Mouse (Mus musculus): ENCODE measurements around the gene Cd47. TPM values are rescaled to one million over a fixed set of nuclear protein-coding genes. Genes with fewer than 3 reads are reported as not detected.
A peak's percentile ranks its signal among the peaks of the same experiment; 100 is the strongest.

Cd47 gene
- polyA plus RNA-seq, 1 experiment = 79.4 TPM

DNA sequence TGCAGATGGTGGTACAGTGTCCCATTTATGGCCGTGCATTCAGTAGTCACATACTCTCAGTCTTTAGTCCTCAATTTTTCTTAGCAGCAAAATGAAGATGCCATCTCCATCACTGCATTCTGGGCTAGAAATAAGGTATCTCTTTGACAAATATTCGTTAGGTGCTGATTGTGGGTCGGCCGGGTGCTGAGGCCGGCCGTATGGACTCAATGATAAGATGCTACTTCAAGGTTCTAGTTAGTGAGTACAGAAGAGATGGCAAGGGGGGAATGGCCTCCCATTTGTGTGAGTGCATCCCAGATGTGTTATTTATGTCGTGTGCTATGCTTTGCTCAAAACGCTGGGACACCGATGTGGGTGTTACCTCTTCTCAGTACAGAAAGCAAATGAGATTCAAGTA, 76.9 kb downstream of the Cd47 start:
- H3K79me2 ChIP-seq (ENCODE audit: control insufficient read depth, insufficient read depth) = peaks cover 100% of the 10 kb centered on the region
- no peaks in the 10 kb centered on the region for H3K27me3 ChIP-seq (ENCODE audit: control insufficient read depth, insufficient read depth, insufficient read length)
- H3K4me2 ChIP-seq (ENCODE audit: low read depth) = no peak overlapping the region
- no peak overlapping the region for H3K4me3 ChIP-seq
- H3K36me3 ChIP-seq (ENCODE audit: control insufficient read depth, insufficient read depth) = peaks cover 5% of the 10 kb centered on the region
- TF ChIP-seq MAX (IDR thresholded peaks at IDR 0.05; ENCODE audit: low read depth) (no peak), TCF3 (IDR thresholded peaks at IDR 0.05; ENCODE audit: insufficient read length, low read depth) (no peak), POLR2AphosphoS2 (IDR thresholded peaks at IDR 0.05; ENCODE audit: insufficient read length, low read depth) (no peak), E2F4 (IDR thresholded peaks at IDR 0.05; ENCODE audit: insufficient read depth) (no peak), USF1 (IDR thresholded peaks at IDR 0.05; ENCODE audit: low read depth) (no peak), CEBPB (IDR thresholded peaks at IDR 0.05; ENCODE audit: insufficient read depth, poor library complexity, severe bottlenecking) (no peak), POLR2A (IDR thresholded peaks at IDR 0.05; ENCODE audit: insufficient read length, low read depth) (no peak), TCF12 (IDR thresholded peaks at IDR 0.05; ENCODE audit: insufficient read depth, poor library complexity, severe bottlenecking) (no peak), MYOG (IDR thresholded peaks at IDR 0.05; ENCODE audit: control insufficient read depth in 1 of 3, insufficient read depth in 1 of 3, insufficient read length in 2 of 3, low read depth in 2 of 3) (no peak), REST (IDR thresholded peaks at IDR 0.05; ENCODE audit: insufficient read depth, insufficient read length) (no peak)
- H3ac ChIP-seq (ENCODE audit: control insufficient read depth, insufficient read length) = no peak overlapping the region

DNA sequence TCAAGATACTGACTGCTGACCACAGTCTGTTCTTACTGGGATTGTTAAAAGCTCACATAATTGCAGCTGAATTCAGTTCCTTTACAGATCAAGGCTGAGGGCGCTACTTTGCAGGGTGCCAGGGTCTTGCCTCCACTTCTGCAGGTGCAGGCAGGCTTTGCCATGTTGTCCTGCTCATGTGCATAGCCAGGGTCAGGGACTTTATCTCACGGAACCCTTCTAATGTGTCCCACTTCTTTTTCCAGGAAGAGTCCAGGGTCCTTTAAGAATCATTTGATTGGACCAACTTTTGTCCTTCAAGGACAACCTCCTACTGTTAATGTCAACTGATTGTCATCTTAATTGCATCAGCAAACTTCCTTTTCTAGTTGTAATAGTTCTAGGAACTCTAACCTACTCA, 77.7 kb downstream of the Cd47 start:
- TF ChIP-seq SRF (IDR thresholded peaks at IDR 0.05; ENCODE audit: control insufficient read depth, insufficient read length, low read depth) (no peak), USF1 (IDR thresholded peaks at IDR 0.05; ENCODE audit: low read depth) (no peak), CEBPB (IDR thresholded peaks at IDR 0.05; ENCODE audit: insufficient read depth, poor library complexity, severe bottlenecking) (no peak), TCF12 (IDR thresholded peaks at IDR 0.05; ENCODE audit: insufficient read depth, poor library complexity, severe bottlenecking) (no peak), TCF3 (IDR thresholded peaks at IDR 0.05; ENCODE audit: insufficient read length, low read depth) (no peak), MYOD1 (IDR thresholded peaks at IDR 0.05; ENCODE audit: control insufficient read depth in 1 of 3, insufficient read length in 2 of 3, low read depth in 2 of 3) (no peak)
- H3K27me3 ChIP-seq (ENCODE audit: control insufficient read depth, insufficient read depth, insufficient read length) = no peaks in the 10 kb centered on the region
- H3K79me2 ChIP-seq (ENCODE audit: control insufficient read depth, insufficient read depth) = peaks cover 98% of the 10 kb centered on the region
- H3ac ChIP-seq (ENCODE audit: control insufficient read depth, insufficient read length) = no peak overlapping the region
- H3K4me3 ChIP-seq = no peak overlapping the region
- H3K36me3 ChIP-seq (ENCODE audit: control insufficient read depth, insufficient read depth) = peaks cover 5% of the 10 kb centered on the region
- no peak overlapping the region for H3K4me2 ChIP-seq (ENCODE audit: low read depth)

DNA sequence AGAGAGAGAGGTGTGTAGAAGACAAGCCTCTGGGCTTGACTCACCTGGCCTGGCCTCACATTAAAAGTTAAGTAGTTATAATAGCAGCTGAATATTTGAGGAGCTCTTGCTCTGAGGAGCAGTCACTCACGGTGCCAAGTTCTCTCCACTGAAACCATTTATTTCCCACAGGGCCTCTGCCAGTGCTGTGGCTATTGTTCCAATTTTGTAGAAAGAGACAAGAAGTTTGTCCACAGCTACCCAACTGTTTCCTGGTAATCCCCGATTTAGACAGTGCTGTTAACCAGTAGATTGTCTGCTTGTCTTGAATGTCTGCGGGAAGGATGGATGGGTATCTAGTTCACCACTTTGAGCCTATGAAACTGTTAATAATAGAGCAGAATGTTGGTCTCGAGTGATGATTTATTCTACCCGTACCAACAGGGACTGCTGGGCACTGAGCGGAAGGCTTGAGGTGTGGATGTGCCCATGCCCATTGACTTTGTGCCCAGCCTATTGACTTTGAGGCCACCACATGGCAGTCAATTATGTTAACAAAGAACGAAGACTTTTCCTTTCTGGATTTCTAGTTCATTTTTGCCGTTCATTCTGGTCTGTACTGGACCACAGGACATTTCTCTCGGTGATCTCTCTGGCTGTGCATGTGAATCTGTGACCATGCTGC, 86.2 kb downstream of the Cd47 start:
- H3K4me2 ChIP-seq (ENCODE audit: low read depth) = no peak overlapping the region
- TF ChIP-seq SRF (IDR thresholded peaks at IDR 0.05; ENCODE audit: control insufficient read depth, insufficient read length, low read depth) = no peak
- TF ChIP-seq REST (IDR thresholded peaks at IDR 0.05; ENCODE audit: insufficient read depth, insufficient read length) = no peak
- TF ChIP-seq MYOG (IDR thresholded peaks at IDR 0.05; ENCODE audit: control insufficient read depth in 1 of 3, insufficient read depth in 1 of 3, insufficient read length in 2 of 3, low read depth in 2 of 3) = no peak

DNA sequence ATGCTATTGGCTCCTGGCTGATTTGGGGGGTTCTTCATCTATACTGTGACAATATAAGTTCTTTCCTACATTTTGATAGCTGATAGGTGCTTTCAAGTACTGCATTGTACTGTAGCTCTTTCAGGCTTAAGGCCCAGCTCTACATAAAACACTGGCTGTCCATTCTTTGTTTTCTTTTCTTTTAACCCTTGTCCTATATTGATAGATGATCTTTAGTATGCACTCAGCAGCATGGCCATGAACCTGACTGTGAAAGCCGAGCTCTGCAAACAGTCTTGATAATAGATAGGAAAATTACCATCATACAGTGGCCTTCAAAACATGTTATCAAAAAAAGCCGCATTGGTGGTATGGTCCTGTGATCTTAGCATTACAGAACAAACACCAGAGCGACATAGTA, 87.0 kb downstream of the Cd47 start:
- peaks cover 7% of the 10 kb centered on the region for H3K36me3 ChIP-seq (ENCODE audit: control insufficient read depth, insufficient read depth)
- peaks cover 56% of the 10 kb centered on the region for H3K79me2 ChIP-seq (ENCODE audit: control insufficient read depth, insufficient read depth)
- H3K27me3 ChIP-seq (ENCODE audit: control insufficient read depth, insufficient read depth, insufficient read length) = no peaks in the 10 kb centered on the region
- TF ChIP-seq SRF (IDR thresholded peaks at IDR 0.05; ENCODE audit: control insufficient read depth, insufficient read length, low read depth) (no peak), MAX (IDR thresholded peaks at IDR 0.05; ENCODE audit: low read depth) (no peak), USF1 (IDR thresholded peaks at IDR 0.05; ENCODE audit: low read depth) (no peak), MYOG (IDR thresholded peaks at IDR 0.05; ENCODE audit: control insufficient read depth in 1 of 3, insufficient read depth in 1 of 3, insufficient read length in 2 of 3, low read depth in 2 of 3) (no peak), REST (IDR thresholded peaks at IDR 0.05; ENCODE audit: insufficient read depth, insufficient read length) (no peak), E2F4 (IDR thresholded peaks at IDR 0.05; ENCODE audit: insufficient read depth) (no peak), MYOD1 (IDR thresholded peaks at IDR 0.05; ENCODE audit: control insufficient read depth in 1 of 3, insufficient read length in 2 of 3, low read depth in 2 of 3) (no peak), TCF3 (IDR thresholded peaks at IDR 0.05; ENCODE audit: insufficient read length, low read depth) (no peak), TCF12 (IDR thresholded peaks at IDR 0.05; ENCODE audit: insufficient read depth, poor library complexity, severe bottlenecking) (no peak), POLR2A (IDR thresholded peaks at IDR 0.05; ENCODE audit: insufficient read length, low read depth) (no peak), CEBPB (IDR thresholded peaks at IDR 0.05; ENCODE audit: insufficient read depth, poor library complexity, severe bottlenecking) (no peak), POLR2AphosphoS2 (IDR thresholded peaks at IDR 0.05; ENCODE audit: insufficient read length, low read depth) (no peak)
- H3ac ChIP-seq (ENCODE audit: control insufficient read depth, insufficient read length) = no peak overlapping the region
- no peak overlapping the region for H3K4me2 ChIP-seq (ENCODE audit: low read depth)
- no peak overlapping the region for H3K4me3 ChIP-seq

More for the DNA sequence above, 86.2 kb downstream of the Cd47 start:
- Histone ChIP-seq H3K27me3 (ENCODE audit: control insufficient read depth, insufficient read depth, insufficient read length) (no peaks in the 10 kb centered on the region), H3K36me3 (ENCODE audit: control insufficient read depth, insufficient read depth) (peaks cover 4% of the 10 kb centered on the region), H3K79me2 (ENCODE audit: control insufficient read depth, insufficient read depth) (peaks cover 56% of the 10 kb centered on the region), H3K4me3 (no peak overlapping the region), H3ac (ENCODE audit: control insufficient read depth, insufficient read length) (no peak overlapping the region)

DNA sequence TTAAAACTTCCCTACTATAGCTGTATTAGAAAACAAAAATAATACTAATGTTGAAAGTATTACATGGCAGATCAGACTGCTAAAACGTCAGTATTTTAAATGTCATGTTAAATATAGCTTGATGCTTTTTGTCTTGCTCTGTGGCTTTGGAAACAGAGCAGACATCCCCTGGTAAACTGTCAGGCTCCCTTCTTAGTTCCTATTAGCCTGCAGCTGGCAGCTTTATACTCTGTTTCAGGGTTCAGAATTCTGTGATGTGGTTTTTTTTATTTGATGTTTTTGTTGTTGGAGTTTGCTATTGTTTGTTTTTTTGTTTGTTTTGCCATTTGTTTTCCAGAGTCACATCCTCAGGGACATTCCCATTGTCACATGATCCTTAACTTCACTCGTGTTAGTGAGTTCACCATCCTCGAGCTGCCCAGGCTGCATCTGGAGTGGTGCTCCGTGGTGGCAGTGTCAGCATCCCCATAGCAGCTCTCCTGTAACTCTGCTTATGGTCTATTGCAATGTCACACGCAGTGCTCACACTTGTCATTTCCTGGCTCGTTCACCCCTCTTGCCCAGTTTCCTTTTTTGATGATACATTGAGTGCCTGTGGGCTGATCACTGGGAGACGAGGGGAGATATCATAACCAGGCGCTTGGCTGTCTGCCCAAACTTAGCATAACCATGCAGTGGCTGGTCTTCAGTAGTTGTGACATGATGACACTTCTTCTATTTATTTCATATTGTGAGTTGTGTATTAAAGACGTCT, 87.7 kb downstream of the Cd47 start:
- no peak for TF ChIP-seq CEBPB (IDR thresholded peaks at IDR 0.05; ENCODE audit: insufficient read depth, poor library complexity, severe bottlenecking)
- no peak for TF ChIP-seq TCF12 (IDR thresholded peaks at IDR 0.05; ENCODE audit: insufficient read depth, poor library complexity, severe bottlenecking)
- no peak for TF ChIP-seq MYOG (IDR thresholded peaks at IDR 0.05; ENCODE audit: control insufficient read depth in 1 of 3, insufficient read depth in 1 of 3, insufficient read length in 2 of 3, low read depth in 2 of 3)
- Histone ChIP-seq H3ac (ENCODE audit: control insufficient read depth, insufficient read length) (no peak overlapping the region), H3K79me2 (ENCODE audit: control insufficient read depth, insufficient read depth) (peaks cover 53% of the 10 kb centered on the region), H3K36me3 (ENCODE audit: control insufficient read depth, insufficient read depth) (peaks cover 7% of the 10 kb centered on the region), H3K4me3 (no peak overlapping the region), H3K27me3 (ENCODE audit: control insufficient read depth, insufficient read depth, insufficient read length) (no peaks in the 10 kb centered on the region), H3K4me2 (ENCODE audit: low read depth) (peak overlapping the region; percentile 55)

Measured in myocyte (in vitro differentiated cells).